Mouse (Mus musculus) liver, embryonic 13.5 days (tissue): ENCODE data around the gene Tbc1d30. TPM values are rescaled to one million over a fixed set of nuclear protein-coding genes. Genes with fewer than 3 reads are reported as not detected.

ENCODE experiments used
- ATAC-seq: fragments of 200-750 bp; cut with Nextera tagmentation; 2 replicates; pipeline ENCODE4 v1.8.0; 2017; ENCODE audit warnings: low read depth, mild to moderate bottlenecking, moderate number of reproducible peaks, moderate library complexity
- DNase-seq: peaks from one replicate; pipeline ENCODE4 v3.0.0; 2022
- H3K27ac ChIP-seq: fragments of 300-500 bp; sonication (generic); 2 replicates; pipeline ENCODE4 v1.5.1; 2015; ENCODE audit warnings: moderate library complexity, mild to moderate bottlenecking, inconsistent platforms
- H3K27me3 ChIP-seq: fragments of 300-500 bp; sonication (generic); 2 replicates; pipeline ENCODE4 v1.6.1; 2015; ENCODE audit warnings: mild to moderate bottlenecking, inconsistent platforms
- H3K36me3 ChIP-seq: fragments of 300-500 bp; sonication (generic); 2 replicates; pipeline ENCODE4 v1.6.1; 2015; ENCODE audit warnings: mild to moderate bottlenecking, inconsistent platforms
- H3K4me1 ChIP-seq: fragments of 300-500 bp; sonication (generic); replicated peaks from 2 replicates; pipeline ENCODE4 v1.6.1; 2015; ENCODE audit warnings: inconsistent platforms
- H3K4me2 ChIP-seq: fragments of 300-500 bp; sonication (generic); 2 replicates; pipeline ENCODE4 v1.6.1; 2015; ENCODE audit warnings: inconsistent platforms, mild to moderate bottlenecking, moderate library complexity
- H3K4me3 ChIP-seq: fragments of 300-500 bp; sonication (generic); replicated peaks from 2 replicates; pipeline ENCODE4 v1.5.1; 2015; ENCODE audit warnings: mild to moderate bottlenecking, inconsistent platforms
- H3K9ac ChIP-seq: fragments of 300-500 bp; sonication (generic); 2 replicates; pipeline ENCODE4 v1.6.1; 2015; ENCODE audit warnings: mild to moderate bottlenecking, inconsistent platforms
- H3K9me3 ChIP-seq: fragments of 300-500 bp; sonication (generic); replicated peaks from 2 replicates; pipeline ENCODE4 v1.6.1; 2016; ENCODE audit warnings: inconsistent platforms
- WGBS: fragments of 180-500 bp; shearing (Covaris S2); methylation state at CpG from one replicate; pipeline ENCODE4 v1.1.7; 2015; ENCODE audit not compliant: insufficient replicate concordance; 5-methylcytosine and 5-hydroxymethylcytosine counted together
- polyA plus RNA-seq: library from polyadenylated mRNA; unstranded; fragments of >200 nt; fragmentation: Nextera tagmentation; extraction: Ambion mirVana; gene quantifications from 2 replicates; pipeline ENCODE4 v1.2.1, GENCODE M21; 2015

The Tbc1d30 gene
- polyA plus RNA-seq, 1 experiment from 2014 or later = 0.15 TPM

- Histone ChIP-seq H3K4me3 (no peak overlapping the region), H3K4me1 (peaks cover 36% of the 10 kb centered on the region), H3K27me3 (no peaks in the 10 kb centered on the region), H3K9me3 (no peaks in the 10 kb centered on the region), H3K4me2 (no peak overlapping the region), H3K9ac (no peak overlapping the region), H3K36me3 (peaks cover 63% of the 10 kb centered on the region), H3K27ac (no peak overlapping the region)
- 83% methylated on average over 24 of the region's 24 CpGs for WGBS
- no peak for DNase-seq
- ATAC-seq = no peak
Observed at GRCm38 (mm10) chr10:121376530-121377271, 25.6 kb upstream of the Tbc1d30 start.

DNA sequence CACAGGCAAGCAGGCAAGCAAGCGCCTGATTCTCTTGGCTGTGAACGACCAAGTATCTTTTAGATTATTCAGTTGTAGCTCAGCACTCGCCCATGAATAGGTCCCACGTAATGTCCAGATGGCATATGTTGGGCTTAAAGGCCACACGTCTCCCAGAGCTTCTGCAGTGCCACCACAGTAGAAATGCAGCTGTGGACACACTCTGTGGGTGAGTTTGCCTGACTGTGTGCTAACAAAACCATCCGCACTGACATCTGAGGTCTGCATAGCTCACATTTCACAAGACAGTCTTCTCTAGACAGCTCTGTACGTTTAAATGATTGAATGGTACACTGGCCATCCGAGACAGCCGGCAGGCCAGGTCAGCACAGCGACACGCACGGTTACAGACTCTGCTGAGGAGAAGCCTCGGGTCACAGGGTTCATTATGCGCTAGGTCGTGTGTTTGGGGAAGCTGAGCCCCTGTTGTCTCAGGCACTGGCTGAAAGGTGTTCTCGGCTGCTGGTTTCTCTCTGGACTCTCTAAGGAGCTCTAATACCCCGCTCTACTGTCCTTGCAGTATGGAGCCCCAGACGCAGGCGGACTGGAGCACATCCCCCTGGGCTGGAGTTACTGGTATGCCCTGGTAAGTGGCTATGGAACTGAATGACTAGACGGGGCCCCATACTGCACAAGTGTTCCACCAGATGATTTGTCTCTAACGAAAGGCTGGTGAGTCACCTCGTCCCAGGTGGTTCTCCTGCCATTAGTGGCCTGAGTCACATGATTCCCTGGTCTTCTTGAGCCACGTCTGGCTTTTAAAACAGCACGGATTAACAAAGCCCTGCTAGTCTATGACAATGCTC lies 24.8 kb upstream of the Tbc1d30 start:
- H3K27me3 ChIP-seq = no peaks in the 10 kb centered on the region
- H3K9ac ChIP-seq = 0 out of 2 replicates have a peak overlapping the region, but pooled peaks have one; percentile 34
- H3K36me3 ChIP-seq = peaks cover 62% of the 10 kb centered on the region
- no peak overlapping the region for H3K4me3 ChIP-seq
- peak overlapping the region; percentile 57; the same call in 1 of the 2 replicates for H3K27ac ChIP-seq
- no peaks in the 10 kb centered on the region for H3K9me3 ChIP-seq
- H3K4me2 ChIP-seq = peak overlapping the region; percentile 49
- no peak for ATAC-seq
- no peak for DNase-seq
- peaks cover 36% of the 10 kb centered on the region for H3K4me1 ChIP-seq
- 76% methylated on average over 24 of the region's 24 CpGs for WGBS

DNA sequence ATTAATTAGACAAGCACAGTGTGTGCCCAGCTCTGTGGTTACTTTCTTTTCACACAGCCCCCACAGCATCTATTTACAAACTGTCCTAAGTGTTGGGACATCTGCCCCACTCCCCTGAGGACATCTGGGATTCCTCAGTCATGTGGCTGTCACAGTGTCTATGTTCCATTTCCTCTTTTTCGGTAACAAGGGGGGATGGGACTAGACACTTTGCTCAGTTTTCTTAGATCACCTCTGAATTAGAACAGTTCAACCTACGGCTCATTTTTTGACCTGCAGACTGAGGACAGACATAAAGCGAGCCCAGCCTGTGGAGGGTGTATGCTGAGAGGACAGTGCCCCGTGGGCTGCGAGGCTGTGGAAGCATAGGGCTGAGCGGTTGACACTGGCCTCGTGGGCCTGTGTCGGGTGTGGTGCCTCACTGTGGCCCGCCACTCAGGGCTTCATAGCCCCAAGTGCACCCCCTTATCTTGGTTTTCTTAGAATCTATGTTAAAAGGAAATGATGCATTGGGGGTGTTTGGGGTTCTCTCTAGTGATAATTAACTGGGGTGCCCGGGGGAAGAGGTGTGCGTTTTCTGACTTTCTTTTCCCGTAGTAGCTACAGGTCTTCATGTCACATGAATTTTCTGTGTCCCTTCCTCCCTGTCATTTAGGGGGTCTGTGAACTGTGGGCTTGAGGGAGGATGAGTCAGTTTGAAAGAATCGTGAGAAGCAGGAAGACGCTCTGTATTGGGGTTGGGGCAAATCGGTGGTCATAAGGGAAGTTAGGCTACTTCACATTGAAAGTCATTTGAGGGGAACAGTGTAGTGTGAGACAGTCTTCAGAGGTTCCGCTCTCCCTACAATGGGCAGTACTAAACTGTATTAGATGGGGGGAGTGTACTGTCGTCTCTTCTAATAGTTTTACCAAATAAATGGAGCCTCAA lies 23.9 kb upstream of the Tbc1d30 start:
- H3K4me1 ChIP-seq = peaks cover 36% of the 10 kb centered on the region
- peak overlapping the region; percentile 57 for H3K27ac ChIP-seq
- DNase-seq (peak; percentile 22), ATAC-seq (peak; percentile 90)
- no peak overlapping the region for H3K4me3 ChIP-seq
- H3K27me3 ChIP-seq = no peaks in the 10 kb centered on the region
- H3K9ac ChIP-seq = peak overlapping the region; percentile 34
- no peaks in the 10 kb centered on the region for H3K9me3 ChIP-seq
- WGBS = 32% methylated on average over 17 of the region's 17 CpGs
- peaks cover 62% of the 10 kb centered on the region for H3K36me3 ChIP-seq
- peak overlapping the region; percentile 49 for H3K4me2 ChIP-seq

- Histone ChIP-seq H3K27me3 (no peaks in the 10 kb centered on the region), H3K9me3 (no peaks in the 10 kb centered on the region), H3K4me2 (no peak overlapping the region), H3K9ac (no peak overlapping the region), H3K27ac (0 out of 2 replicates have a peak overlapping the region, but pooled peaks have one; percentile 57), H3K4me1 (peaks cover 39% of the 10 kb centered on the region), H3K36me3 (peaks cover 55% of the 10 kb centered on the region), H3K4me3 (no peak overlapping the region)
- 83% methylated on average over 12 of the region's 12 CpGs for WGBS
- DNase-seq (no peak), ATAC-seq (no peak)
Observed at GRCm38 (mm10) chr10:121374013-121374412, 22.9 kb upstream of the Tbc1d30 start.

DNA sequence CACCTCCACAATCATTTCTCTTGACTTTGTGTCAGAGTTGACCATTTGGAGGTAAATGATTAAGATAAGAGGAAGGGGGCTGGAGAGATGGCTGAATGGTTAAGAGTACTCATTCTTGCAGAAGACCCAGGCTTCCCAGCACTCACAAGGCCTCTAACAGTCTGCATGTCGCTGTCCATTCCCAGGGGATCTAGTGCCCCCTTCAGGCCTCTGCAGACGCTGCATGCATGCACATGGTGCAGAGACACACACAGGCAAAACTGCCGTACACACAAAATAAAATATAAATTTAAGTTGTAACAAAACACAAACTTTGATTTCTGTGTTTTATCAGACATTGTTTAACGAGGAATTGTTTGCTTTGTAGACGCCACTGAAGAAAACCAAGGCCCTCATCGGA lies 19.7 kb upstream of the Tbc1d30 start:
- no peak overlapping the region for H3K4me2 ChIP-seq
- H3K4me1 ChIP-seq = peaks cover 59% of the 10 kb centered on the region
- H3K4me3 ChIP-seq = no peak overlapping the region
- 82% methylated on average over 6 of the region's 6 CpGs for WGBS
- ATAC-seq (no peak), DNase-seq (no peak)
- H3K27me3 ChIP-seq = no peaks in the 10 kb centered on the region
- H3K9me3 ChIP-seq = no peaks in the 10 kb centered on the region
- no peak overlapping the region for H3K27ac ChIP-seq
- peaks cover 29% of the 10 kb centered on the region for H3K36me3 ChIP-seq
- H3K9ac ChIP-seq = no peak overlapping the region

- Histone ChIP-seq H3K4me1 (peaks cover 54% of the 10 kb centered on the region), H3K27me3 (no peaks in the 10 kb centered on the region), H3K4me2 (no peak overlapping the region), H3K9me3 (no peaks in the 10 kb centered on the region), H3K4me3 (no peak overlapping the region), H3K27ac (no peak overlapping the region), H3K9ac (no peak overlapping the region), H3K36me3 (peaks cover 21% of the 10 kb centered on the region)
- WGBS = 74% methylated on average over 18 of the region's 18 CpGs
- ATAC-seq = no peak
- no peak for DNase-seq
Observed at GRCm38 (mm10) chr10:121368783-121369465, 17.8 kb upstream of the Tbc1d30 start.

DNA sequence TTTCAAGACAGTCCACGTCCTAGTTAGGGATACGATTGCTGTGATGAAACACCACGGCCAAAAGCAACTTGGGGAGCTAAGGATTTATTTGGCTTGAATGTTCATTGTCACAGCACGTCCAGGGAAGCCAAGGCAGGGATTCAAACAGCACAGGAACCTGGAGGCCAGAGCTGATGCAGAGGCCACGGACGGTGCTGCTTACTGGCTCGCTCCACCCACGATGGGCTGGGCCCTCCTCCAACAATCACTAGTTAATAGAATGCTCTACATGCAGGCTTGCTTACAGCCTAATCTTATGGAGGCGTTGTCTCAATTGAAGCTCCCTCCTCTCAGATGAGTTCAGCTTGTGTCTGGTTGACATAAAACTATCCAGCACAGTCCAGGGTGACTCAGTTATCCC lies 16.7 kb upstream of the Tbc1d30 start:
- WGBS = 69% methylated on average over 9 of the region's 9 CpGs
- Histone ChIP-seq H3K9me3 (no peaks in the 10 kb centered on the region), H3K9ac (no peak overlapping the region), H3K4me1 (peaks cover 48% of the 10 kb centered on the region), H3K27me3 (no peaks in the 10 kb centered on the region), H3K27ac (no peak overlapping the region), H3K4me3 (no peak overlapping the region), H3K4me2 (no peak overlapping the region), H3K36me3 (peaks cover 19% of the 10 kb centered on the region)
- DNase-seq (no peak), ATAC-seq (no peak)

DNA sequence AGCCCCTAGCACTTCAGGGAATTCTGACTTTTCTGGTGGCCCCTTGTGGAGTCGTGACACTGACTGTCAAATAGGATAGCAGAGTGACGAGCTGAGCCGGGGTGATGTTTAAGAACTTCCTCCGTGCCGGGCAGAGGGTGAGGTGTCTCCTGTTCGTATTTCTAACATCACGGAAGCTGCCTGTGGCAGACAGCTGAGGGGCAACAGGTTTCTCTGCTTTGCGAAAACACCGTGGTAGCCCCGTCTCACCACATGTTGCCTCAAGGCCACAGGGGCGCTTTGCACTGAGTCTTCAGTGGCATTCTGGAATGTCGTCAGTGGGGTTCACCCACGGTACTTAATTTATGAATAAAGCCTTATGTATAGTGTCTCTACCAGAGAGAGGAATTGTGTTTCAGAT lies 16.2 kb upstream of the Tbc1d30 start:
- Histone ChIP-seq H3K27me3 (no peaks in the 10 kb centered on the region), H3K36me3 (peaks cover 19% of the 10 kb centered on the region), H3K4me1 (peaks cover 48% of the 10 kb centered on the region), H3K9me3 (no peaks in the 10 kb centered on the region), H3K27ac (no peak overlapping the region), H3K4me2 (peak overlapping the region; percentile 92; the same call in 1 of the 2 replicates), H3K9ac (no peak overlapping the region), H3K4me3 (no peak overlapping the region)
- ATAC-seq = no peak
- 74% methylated on average over 13 of the region's 13 CpGs for WGBS
- no peak for DNase-seq

GRCm38 (mm10) chr10:121365781-121366272 lies 14.7 kb upstream of the Tbc1d30 start:
- Histone ChIP-seq H3K9ac (peak overlapping the region; percentile 82), H3K27me3 (no peaks in the 10 kb centered on the region), H3K4me2 (peak overlapping the region; percentile 92), H3K4me3 (peak overlapping the region; percentile 75), H3K27ac (peak overlapping the region; percentile 40), H3K36me3 (peaks cover 9% of the 10 kb centered on the region; the same call in 1 of the 2 replicates), H3K4me1 (peaks cover 48% of the 10 kb centered on the region), H3K9me3 (no peaks in the 10 kb centered on the region)
- ATAC-seq = no peak; the same call in 1 of the 2 replicates
- DNase-seq = no peak
- 3% methylated on average over 9 of the region's 9 CpGs for WGBS

GRCm38 (mm10) chr10:121364801-121365564 lies 13.9 kb upstream of the Tbc1d30 start, which contains the start of gene Gns:
TSS of gene Gns (plus strand) at chr10:121365090.
- Histone ChIP-seq H3K4me3 (peak within 1 kb of the TSS; percentile 75), H3K27ac (peak within 1 kb of the TSS; percentile 40), H3K9me3 (no peaks in the 10 kb centered on the region), H3K4me2 (peak within 1 kb of the TSS; percentile 92), H3K9ac (peak within 1 kb of the TSS; percentile 82), H3K36me3 (peaks cover 3% of the 10 kb centered on the region; the same call in 1 of the 2 replicates), H3K4me1 (peaks cover 48% of the 10 kb centered on the region), H3K27me3 (no peaks in the 10 kb centered on the region)
- DNase-seq (peak; percentile 70), ATAC-seq (peak; percentile 92)
- WGBS = under 1% methylated on average over 72 of the region's 72 CpGs
